Mouse (Mus musculus) liver, adult 2 months (tissue): ENCODE measurements around the gene Gabra1. TPM values are rescaled to one million over a fixed set of nuclear protein-coding genes. Genes with fewer than 3 reads are reported as not detected.
A peak's percentile ranks its signal among the peaks of the same experiment; 100 is the strongest.

Source experiments
- DNase-seq: peaks from one replicate; pipeline ENCODE4 v3.0.0-alpha.2; 2011; ENCODE audit warnings: low read depth, low spot score; ENCODE audit errors: extremely low read depth
- H3K27ac ChIP-seq: fragments of 200-500 bp; replicated peaks from 2 replicates; pipeline ENCODE4 v1.5.1; 2012; ENCODE audit warnings: low read depth, mild to moderate bottlenecking, control low read depth, inconsistent platforms, low read length; ENCODE audit not compliant: insufficient read depth
- H3K27me3 ChIP-seq: fragments of 200-500 bp; 2 replicates; pipeline ENCODE4 v1.6.1; 2012; ENCODE audit warnings: mild to moderate bottlenecking, moderate library complexity, low read length, inconsistent platforms; ENCODE audit not compliant: control insufficient read depth, insufficient read depth
- H3K36me3 ChIP-seq: fragments of 200-500 bp; 2 replicates; pipeline ENCODE4 v1.6.1; 2012; ENCODE audit warnings: low read length, inconsistent platforms; ENCODE audit not compliant: control insufficient read depth, insufficient read depth
- H3K4me1 ChIP-seq: fragments of 200-500 bp; 2 replicates; pipeline ENCODE4 v1.6.1; 2011; ENCODE audit warnings: low read length; ENCODE audit not compliant: control insufficient read depth, insufficient read depth
- H3K4me3 ChIP-seq: fragments of 200-500 bp; 2 replicates; pipeline ENCODE4 v1.5.1; 2011; ENCODE audit warnings: low read depth, mild to moderate bottlenecking, control low read depth, low read length, moderate library complexity; ENCODE audit not compliant: insufficient read depth
- H3K79me2 ChIP-seq: fragments of 200-500 bp; 2 replicates; pipeline ENCODE4 v1.6.1; 2012; ENCODE audit warnings: inconsistent platforms, mild to moderate bottlenecking, low read length, moderate library complexity; ENCODE audit not compliant: control insufficient read depth, insufficient read depth
- H3K9ac ChIP-seq: fragments of 200-500 bp; 2 replicates; pipeline ENCODE4 v1.6.1; 2012; ENCODE audit warnings: low read depth, mild to moderate bottlenecking, control low read depth, inconsistent platforms, low read length
- CTCF ChIP-seq: fragments of 200-500 bp; IDR thresholded peaks from 2 replicates; pipeline ENCODE4 v1.5.1; 2011; ENCODE audit warnings: low read depth, low read length, control low read depth
- POLR2A ChIP-seq: fragments of 200-500 bp; IDR thresholded peaks from 2 replicates; pipeline ENCODE4 v1.6.1; 2011; ENCODE audit warnings: low read length, control low read depth; ENCODE audit not compliant: insufficient read depth; ENCODE audit errors: extremely low read depth
- WGBS: fragments of 180-500 bp; shearing (Covaris S2); methylation state at CpG from one replicate; pipeline ENCODE4 v1.1.7; 2018; 5-methylcytosine and 5-hydroxymethylcytosine counted together
- polyA plus RNA-seq: library from polyadenylated mRNA; depleted of rRNA; stranded (reverse); fragments of >200 nt; gene quantifications from 2 replicates; pipeline ENCODE4 v1.2.3, GENCODE M21; 2012; rRNA removed
- total RNA-seq: library from RNA; depleted of rRNA; stranded (reverse); fragments of >200 nt; gene quantifications from 2 replicates; pipeline ENCODE4 v1.2.3, GENCODE M21; 2014; rRNA removed

The Gabra1 gene
- total RNA-seq (under 0.01 and 0.07 TPM in 2 replicates), polyA plus RNA-seq (not detected in 2 replicates)

DNA sequence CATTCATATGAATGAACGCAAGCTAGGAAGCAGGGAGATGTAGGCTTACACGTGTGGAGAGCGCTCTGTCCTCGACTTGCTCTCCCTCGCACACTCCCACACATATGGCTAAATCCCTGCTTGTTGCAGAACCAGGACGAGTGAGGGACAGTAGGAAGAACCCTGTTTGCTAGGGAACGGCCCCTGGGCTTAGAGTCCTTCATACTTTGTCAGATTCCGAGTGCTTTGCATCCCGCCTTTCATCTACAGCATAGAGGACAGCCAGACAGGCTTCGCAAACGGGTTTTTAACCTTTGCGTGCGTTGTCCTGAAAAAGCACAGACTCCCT lies at the start of gene Gabra1:
Gabra1 (minus strand) TSS at position 106 of the 328 bp plus-strand sequence.
- no peaks in the 10 kb centered on the region for H3K79me2 ChIP-seq
- TF ChIP-seq CTCF (no peak), POLR2A (no peak)
- H3K9ac ChIP-seq, result no peak within 1 kb of the TSS
- peaks cover 2% of the 10 kb centered on the region; the same call in 1 of the 2 replicates for H3K27me3 ChIP-seq
- no peak within 1 kb of the TSS for H3K27ac ChIP-seq
- H3K36me3 ChIP-seq, result no peaks in the 10 kb centered on the region
- WGBS, result 4% methylated on average over 13 of the region's 13 CpGs
- no peaks in the 10 kb centered on the region for H3K4me1 ChIP-seq
- peak within 1 kb of the TSS; percentile 25; the same call in 1 of the 2 replicates for H3K4me3 ChIP-seq
- DNase-seq, result no peak

GRCm38 (mm10) chr11:42181973-42182824 lies 531 bp downstream of the Gabra1 start:
- no peak for DNase-seq
- WGBS, result 1% methylated on average over 35 of the region's 35 CpGs
- Histone ChIP-seq H3K27ac (no peak overlapping the region), H3K27me3 (peaks cover 2% of the 10 kb centered on the region; the same call in 1 of the 2 replicates), H3K79me2 (no peaks in the 10 kb centered on the region), H3K9ac (no peak overlapping the region), H3K4me3 (peak overlapping the region; percentile 25; the same call in 1 of the 2 replicates), H3K4me1 (no peaks in the 10 kb centered on the region), H3K36me3 (no peaks in the 10 kb centered on the region)
- TF ChIP-seq POLR2A (no peak), CTCF (no peak)

GRCm38 (mm10) chr11:42181426-42181825 lies 1.3 kb downstream of the Gabra1 start:
- Histone ChIP-seq H3K9ac (no peak overlapping the region), H3K27me3 (peaks cover 2% of the 10 kb centered on the region; the same call in 1 of the 2 replicates), H3K4me1 (no peaks in the 10 kb centered on the region), H3K79me2 (no peaks in the 10 kb centered on the region), H3K27ac (no peak overlapping the region), H3K4me3 (no peak overlapping the region), H3K36me3 (no peaks in the 10 kb centered on the region)
- WGBS, result 17% methylated on average over 5 of the region's 5 CpGs
- TF ChIP-seq POLR2A (no peak), CTCF (no peak)
- DNase-seq, result no peak

GRCm38 (mm10) chr11:42179535-42179934 lies 3.2 kb downstream of the Gabra1 start:
- H3K79me2 ChIP-seq, result no peaks in the 10 kb centered on the region
- DNase-seq, result no peak
- no peak overlapping the region for H3K9ac ChIP-seq
- 83% methylated on average over 5 of the region's 5 CpGs for WGBS
- H3K36me3 ChIP-seq, result no peaks in the 10 kb centered on the region
- H3K27me3 ChIP-seq, result peaks cover 2% of the 10 kb centered on the region; the same call in 1 of the 2 replicates
- TF ChIP-seq POLR2A (no peak), CTCF (no peak)
- H3K4me3 ChIP-seq, result no peak overlapping the region
- no peak overlapping the region for H3K27ac ChIP-seq
- H3K4me1 ChIP-seq, result no peaks in the 10 kb centered on the region

GRCm38 (mm10) chr11:42178296-42178695 lies 4.4 kb downstream of the Gabra1 start:
- TF ChIP-seq POLR2A (no peak), CTCF (no peak)
- Histone ChIP-seq H3K27me3 (peaks cover 2% of the 10 kb centered on the region; the same call in 1 of the 2 replicates), H3K4me3 (no peak overlapping the region), H3K9ac (no peak overlapping the region), H3K27ac (no peak overlapping the region), H3K36me3 (no peaks in the 10 kb centered on the region), H3K79me2 (no peaks in the 10 kb centered on the region), H3K4me1 (no peaks in the 10 kb centered on the region)
- DNase-seq, result no peak
- WGBS, result 87% methylated on average over 2 of the region's 2 CpGs

DNA sequence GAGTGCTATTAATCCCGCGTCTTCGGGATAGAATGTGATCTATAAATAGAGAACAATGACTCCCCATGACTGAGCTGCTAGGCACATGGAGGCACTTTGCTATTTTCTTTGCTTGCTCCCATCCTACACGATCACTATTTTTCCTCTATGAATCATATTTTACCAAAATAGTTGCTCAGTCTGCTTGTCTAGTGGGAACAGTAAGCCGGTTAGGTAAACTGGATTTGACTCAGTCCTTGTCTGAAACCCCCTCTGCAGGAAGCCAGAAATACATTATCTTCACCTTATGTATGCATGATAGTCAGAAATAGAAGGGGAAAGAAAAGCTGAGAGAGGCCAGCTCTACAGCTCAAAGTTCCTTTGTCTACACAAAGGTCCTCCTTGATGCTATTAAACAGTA lies 31.3 kb downstream of the Gabra1 start:
- H3K27ac ChIP-seq, result no peak overlapping the region
- H3K9ac ChIP-seq, result no peak overlapping the region
- H3K4me3 ChIP-seq, result no peak overlapping the region
- no peak for DNase-seq
- H3K79me2 ChIP-seq, result no peaks in the 10 kb centered on the region
- H3K36me3 ChIP-seq, result no peaks in the 10 kb centered on the region
- TF ChIP-seq CTCF (no peak), POLR2A (no peak)
- H3K27me3 ChIP-seq, result no peaks in the 10 kb centered on the region
- 86% methylated on average over 5 of the region's 5 CpGs for WGBS
- no peaks in the 10 kb centered on the region for H3K4me1 ChIP-seq
